Mouse (Mus musculus): ENCODE data around the gene Acsl5.

DNA sequence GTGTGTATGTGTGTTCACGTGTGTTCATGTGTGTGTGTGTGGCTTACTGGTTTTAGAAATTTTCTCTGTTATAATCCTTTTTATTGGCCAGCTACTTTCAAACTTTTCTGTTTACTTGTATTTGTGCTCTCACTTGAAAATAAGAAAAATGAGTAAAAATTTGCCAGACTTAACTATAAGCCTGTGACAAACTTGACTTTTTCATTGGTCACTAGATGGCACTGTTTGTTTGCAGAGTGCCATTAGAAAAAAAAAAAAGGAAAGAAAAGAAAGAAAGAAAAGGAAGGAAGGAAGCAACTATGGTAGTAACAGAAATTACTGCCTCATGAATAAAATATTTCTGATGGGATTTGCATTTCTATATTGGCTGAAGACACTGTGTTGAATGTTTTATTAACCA lies 84.1 kb downstream of the Acsl5 start:
- no peak for TF ChIP-seq GATA1 (IDR thresholded peaks at IDR 0.05; ENCODE audit: borderline replicate concordance, low read length)
- no peak for TF ChIP-seq FLI1 (IDR thresholded peaks at IDR 0.05; ENCODE audit: low read length)

Measured in megakaryocyte, embryonic 14.5 days (primary cell).